Mouse (Mus musculus): ENCODE results near the gene Akr1b7. TPM values are rescaled to one million over a fixed set of nuclear protein-coding genes. Genes with fewer than 3 reads are reported as not detected.

Gene Akr1b7
- polyA plus RNA-seq, 1 experiment from 2014 or later = 0.15 TPM

- 45% methylated on average over 8 of the region's 8 CpGs for WGBS
- Histone ChIP-seq H3K36me3 (ENCODE audit: control insufficient read depth, insufficient read depth, low read length) (peaks cover 10% of the 10 kb centered on the region), H3K9ac (ENCODE audit: low read length) (peak overlapping the region; percentile 79), H3K27me3 (ENCODE audit: control insufficient read depth, insufficient read depth, low read length) (no peaks in the 10 kb centered on the region), H3K27ac (replicated peaks in 1 of 2; ENCODE audit: control insufficient read depth in 1 of 2, insufficient read depth in 1 of 2, low read depth in 2 of 2, low read length in 2 of 2) (no peak overlapping the region), H3K4me1 (ENCODE audit: control insufficient read depth in 2 of 2, insufficient read depth in 2 of 2, low read length in 2 of 2) (no peaks in the 10 kb centered on the region; a peak in 1 of 4 replicates), H3K9me3 (ENCODE audit: control insufficient read depth, low read length) (no peaks in the 10 kb centered on the region), H3K4me2 (ENCODE audit: low read length) (peak overlapping the region; percentile 92), H3K4me3 (ENCODE audit: control insufficient read depth in 1 of 2, insufficient read depth in 1 of 2, low read depth in 1 of 2, low read length in 2 of 2) (0 out of 4 replicates have a peak overlapping the region, but pooled peaks of 1 of the 2 experiments have one; percentile 60)
- no peak for ATAC-seq (ENCODE audit: insufficient number of reproducible peaks, insufficient read depth, low FRiP score, low read depth)
These were observed 28.7 kb upstream of the Akr1b7 start for GRCm38 (mm10) chr6:34383401-34383800.

- H3K4me3 ChIP-seq (ENCODE audit: control insufficient read depth in 1 of 2, insufficient read depth in 1 of 2, low read depth in 1 of 2, low read length in 2 of 2) = peak within 1 kb of the TSS; percentile 60 to 66
- WGBS = 2% methylated on average over 17 of the region's 17 CpGs
- H3K27ac ChIP-seq (replicated peaks in 1 of 2; ENCODE audit: control insufficient read depth in 1 of 2, insufficient read depth in 1 of 2, low read depth in 2 of 2, low read length in 2 of 2) = peak within 1 kb of the TSS; percentile 77 to 90
- no peaks in the 10 kb centered on the region for H3K9me3 ChIP-seq (ENCODE audit: control insufficient read depth, low read length)
- peak within 1 kb of the TSS; percentile 92 for H3K4me2 ChIP-seq (ENCODE audit: low read length)
- no peaks in the 10 kb centered on the region for H3K27me3 ChIP-seq (ENCODE audit: control insufficient read depth, insufficient read depth, low read length)
- H3K4me1 ChIP-seq (ENCODE audit: control insufficient read depth in 2 of 2, insufficient read depth in 2 of 2, low read length in 2 of 2) = no peaks in the 10 kb centered on the region; a peak in 1 of 4 replicates
- ATAC-seq (ENCODE audit: insufficient number of reproducible peaks, insufficient read depth, low FRiP score, low read depth) = peak; percentile 69; the same call in 1 of the 2 replicates
- peaks cover 17% of the 10 kb centered on the region for H3K36me3 ChIP-seq (ENCODE audit: control insufficient read depth, insufficient read depth, low read length)
- H3K9ac ChIP-seq (ENCODE audit: low read length) = peak within 1 kb of the TSS; percentile 79
These were observed 27.9 kb upstream of the Akr1b7 start, which contains the start of gene Akr1b10 for GRCm38 (mm10) chr6:34384110-34384661. Gene Akr1b10 (plus strand): TSS chr6:34384218.

- no peaks in the 10 kb centered on the region for H3K9me3 ChIP-seq (ENCODE audit: control insufficient read depth, low read length)
- peaks cover 24% of the 10 kb centered on the region for H3K36me3 ChIP-seq (ENCODE audit: control insufficient read depth, insufficient read depth, low read length)
- peak overlapping the region; percentile 60 to 66 for H3K4me3 ChIP-seq (ENCODE audit: control insufficient read depth in 1 of 2, insufficient read depth in 1 of 2, low read depth in 1 of 2, low read length in 2 of 2)
- peak overlapping the region; percentile 92 for H3K4me2 ChIP-seq (ENCODE audit: low read length)
- ATAC-seq (ENCODE audit: insufficient number of reproducible peaks, insufficient read depth, low FRiP score, low read depth) = 0 out of 2 replicates have a peak, but pooled peaks have one; percentile 66
- no peaks in the 10 kb centered on the region for H3K27me3 ChIP-seq (ENCODE audit: control insufficient read depth, insufficient read depth, low read length)
- no peaks in the 10 kb centered on the region; a peak in 1 of 4 replicates for H3K4me1 ChIP-seq (ENCODE audit: control insufficient read depth in 2 of 2, insufficient read depth in 2 of 2, low read length in 2 of 2)
- peak overlapping the region; percentile 79 for H3K9ac ChIP-seq (ENCODE audit: low read length)
- H3K27ac ChIP-seq (replicated peaks in 1 of 2; ENCODE audit: control insufficient read depth in 1 of 2, insufficient read depth in 1 of 2, low read depth in 2 of 2, low read length in 2 of 2) = peak overlapping the region; percentile 77 to 90
- WGBS = 3% methylated on average over 13 of the region's 13 CpGs
These were observed 27.3 kb upstream of the Akr1b7 start for GRCm38 (mm10) chr6:34384701-34385370.

DNA sequence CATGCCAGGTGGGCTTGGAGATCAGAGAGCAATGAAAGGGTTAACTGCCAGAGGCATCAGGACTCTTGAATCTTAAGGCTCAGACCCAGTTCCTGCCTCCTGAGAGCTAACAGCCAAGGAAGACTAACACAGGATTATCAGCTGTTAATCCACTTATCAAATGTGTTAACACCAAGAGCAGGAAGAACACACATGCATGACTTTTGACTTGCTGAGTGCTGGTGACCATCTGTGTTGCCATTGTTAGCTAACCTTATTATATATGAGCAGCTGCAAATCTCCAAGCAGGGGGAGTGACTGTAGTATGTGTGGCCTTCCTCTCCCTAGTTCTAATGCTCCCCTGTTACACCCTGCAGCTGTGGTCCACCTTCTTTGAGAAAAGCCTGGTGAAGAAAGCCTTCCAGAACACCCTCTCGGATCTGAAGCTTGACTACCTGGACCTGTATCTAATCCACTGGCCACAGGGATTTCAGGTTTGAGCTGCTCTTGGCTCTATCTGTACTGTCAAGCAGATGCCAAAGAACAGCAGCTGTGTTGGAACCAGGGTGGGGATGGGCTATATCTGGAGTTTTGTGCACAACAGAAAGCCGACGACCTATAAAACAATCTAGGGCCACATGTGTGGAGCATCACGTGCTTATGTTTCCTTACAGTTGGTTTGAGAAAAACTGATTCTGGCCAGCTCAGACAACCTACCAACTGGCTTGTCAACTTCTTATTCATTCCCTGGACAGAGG lies 23.5 kb upstream of the Akr1b7 start:
- no peak overlapping the region for H3K4me2 ChIP-seq (ENCODE audit: low read length)
- no peaks in the 10 kb centered on the region for H3K9me3 ChIP-seq (ENCODE audit: control insufficient read depth, low read length)
- H3K4me3 ChIP-seq (ENCODE audit: control insufficient read depth in 1 of 2, insufficient read depth in 1 of 2, low read depth in 1 of 2, low read length in 2 of 2) = no peak overlapping the region
- no peaks in the 10 kb centered on the region; a peak in 1 of 4 replicates for H3K4me1 ChIP-seq (ENCODE audit: control insufficient read depth in 2 of 2, insufficient read depth in 2 of 2, low read length in 2 of 2)
- no peaks in the 10 kb centered on the region for H3K27me3 ChIP-seq (ENCODE audit: control insufficient read depth, insufficient read depth, low read length)
- WGBS = 63% methylated on average over 4 of the region's 4 CpGs
- peaks cover 61% of the 10 kb centered on the region for H3K36me3 ChIP-seq (ENCODE audit: control insufficient read depth, insufficient read depth, low read length)
- H3K27ac ChIP-seq (replicated peaks in 1 of 2; ENCODE audit: control insufficient read depth in 1 of 2, insufficient read depth in 1 of 2, low read depth in 2 of 2, low read length in 2 of 2) = no peak overlapping the region
- H3K9ac ChIP-seq (ENCODE audit: low read length) = no peak overlapping the region
- no peak for ATAC-seq (ENCODE audit: insufficient number of reproducible peaks, insufficient read depth, low FRiP score, low read depth)

GRCm38 (mm10) chr6:34395897-34396296 lies 16.2 kb upstream of the Akr1b7 start:
- Histone ChIP-seq H3K9me3 (ENCODE audit: control insufficient read depth, low read length) (no peaks in the 10 kb centered on the region), H3K4me1 (ENCODE audit: control insufficient read depth in 2 of 2, insufficient read depth in 2 of 2, low read length in 2 of 2) (no peaks in the 10 kb centered on the region), H3K36me3 (ENCODE audit: control insufficient read depth, insufficient read depth, low read length) (peaks cover 72% of the 10 kb centered on the region), H3K9ac (ENCODE audit: low read length) (no peak overlapping the region), H3K4me3 (ENCODE audit: control insufficient read depth in 1 of 2, insufficient read depth in 1 of 2, low read depth in 1 of 2, low read length in 2 of 2) (no peak overlapping the region), H3K27me3 (ENCODE audit: control insufficient read depth, insufficient read depth, low read length) (no peaks in the 10 kb centered on the region), H3K27ac (replicated peaks in 1 of 2; ENCODE audit: control insufficient read depth in 1 of 2, insufficient read depth in 1 of 2, low read depth in 2 of 2, low read length in 2 of 2) (no peak overlapping the region), H3K4me2 (ENCODE audit: low read length) (no peak overlapping the region)
- 76% methylated on average over 5 of the region's 5 CpGs for WGBS
- no peak for ATAC-seq (ENCODE audit: insufficient number of reproducible peaks, insufficient read depth, low FRiP score, low read depth)

DNA sequence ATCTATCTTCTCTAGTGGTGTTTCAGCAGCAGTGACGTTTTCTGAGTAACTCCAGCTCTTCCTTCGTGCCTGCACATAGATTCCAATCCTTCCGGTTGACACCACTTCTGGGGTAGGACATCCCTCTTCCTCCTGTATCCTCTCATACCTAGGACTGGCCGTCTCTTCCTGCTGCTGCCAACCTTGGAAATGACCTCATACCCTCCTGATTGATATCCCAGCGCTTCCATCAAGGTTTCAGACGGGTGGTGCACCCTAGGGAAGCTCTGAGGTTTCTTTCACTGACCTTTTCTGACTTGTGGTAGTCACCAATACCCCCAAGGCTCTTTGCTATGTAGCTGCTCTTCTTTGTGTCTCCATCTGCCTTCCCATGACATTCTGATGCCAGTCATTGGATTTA lies 13.7 kb upstream of the Akr1b7 start:
- H3K4me2 ChIP-seq (ENCODE audit: low read length) = no peak overlapping the region
- no peaks in the 10 kb centered on the region for H3K27me3 ChIP-seq (ENCODE audit: control insufficient read depth, insufficient read depth, low read length)
- no peaks in the 10 kb centered on the region for H3K4me1 ChIP-seq (ENCODE audit: control insufficient read depth in 2 of 2, insufficient read depth in 2 of 2, low read length in 2 of 2)
- H3K9ac ChIP-seq (ENCODE audit: low read length) = no peak overlapping the region
- WGBS = 77% methylated on average over 6 of the region's 6 CpGs
- peaks cover 46% of the 10 kb centered on the region for H3K36me3 ChIP-seq (ENCODE audit: control insufficient read depth, insufficient read depth, low read length)
- no peak for ATAC-seq (ENCODE audit: insufficient number of reproducible peaks, insufficient read depth, low FRiP score, low read depth)
- no peak overlapping the region for H3K4me3 ChIP-seq (ENCODE audit: control insufficient read depth in 1 of 2, insufficient read depth in 1 of 2, low read depth in 1 of 2, low read length in 2 of 2)
- H3K9me3 ChIP-seq (ENCODE audit: control insufficient read depth, low read length) = no peaks in the 10 kb centered on the region
- no peak overlapping the region for H3K27ac ChIP-seq (replicated peaks in 1 of 2; ENCODE audit: control insufficient read depth in 1 of 2, insufficient read depth in 1 of 2, low read depth in 2 of 2, low read length in 2 of 2)

GRCm38 (mm10) chr6:34399606-34400220 lies 12.4 kb upstream of the Akr1b7 start:
- Histone ChIP-seq H3K27ac (replicated peaks in 1 of 2; ENCODE audit: control insufficient read depth in 1 of 2, insufficient read depth in 1 of 2, low read depth in 2 of 2, low read length in 2 of 2) (no peak overlapping the region), H3K4me1 (ENCODE audit: control insufficient read depth in 2 of 2, insufficient read depth in 2 of 2, low read length in 2 of 2) (no peaks in the 10 kb centered on the region), H3K9me3 (ENCODE audit: control insufficient read depth, low read length) (no peaks in the 10 kb centered on the region), H3K36me3 (ENCODE audit: control insufficient read depth, insufficient read depth, low read length) (peaks cover 34% of the 10 kb centered on the region), H3K27me3 (ENCODE audit: control insufficient read depth, insufficient read depth, low read length) (no peaks in the 10 kb centered on the region), H3K4me3 (ENCODE audit: control insufficient read depth in 1 of 2, insufficient read depth in 1 of 2, low read depth in 1 of 2, low read length in 2 of 2) (no peak overlapping the region), H3K9ac (ENCODE audit: low read length) (no peak overlapping the region), H3K4me2 (ENCODE audit: low read length) (no peak overlapping the region)
- no peak for ATAC-seq (ENCODE audit: insufficient number of reproducible peaks, insufficient read depth, low FRiP score, low read depth)
- 78% methylated on average over 13 of the region's 13 CpGs for WGBS

Measured in heart, embryonic 14.5 days (tissue).